Mouse (Mus musculus) neutrophil, adult 83 days (primary cell): Measurements from ENCODE around the gene Ccdc163. TPM values are rescaled to one million over a fixed set of nuclear protein-coding genes. Genes with fewer than 3 reads are reported as not detected.

Experiments used
- total RNA-seq, 2 experiments: library from RNA; stranded (reverse); gene quantifications; one replicate each; pipeline ENCODE4 v1.2.4; 2023

Gene Ccdc163
- total RNA-seq, result 10 to 100 TPM; 11.0 to 13.5 TPM

GRCm38 (mm10) chr4:116708201-116708764 lies at the start of gene Ccdc163, which contains the start of gene Mmachc:
Gene Ccdc163 (plus strand): TSS chr4:116708509.
Gene Mmachc (minus strand): TSS chr4:116708406.

GRCm38 (mm10) chr4:116685402-116686061 lies 22.8 kb upstream of the Ccdc163 start, which contains the start of gene Prdx1:
Gene Prdx1 (plus strand): TSS chr4:116685544.

DNA sequence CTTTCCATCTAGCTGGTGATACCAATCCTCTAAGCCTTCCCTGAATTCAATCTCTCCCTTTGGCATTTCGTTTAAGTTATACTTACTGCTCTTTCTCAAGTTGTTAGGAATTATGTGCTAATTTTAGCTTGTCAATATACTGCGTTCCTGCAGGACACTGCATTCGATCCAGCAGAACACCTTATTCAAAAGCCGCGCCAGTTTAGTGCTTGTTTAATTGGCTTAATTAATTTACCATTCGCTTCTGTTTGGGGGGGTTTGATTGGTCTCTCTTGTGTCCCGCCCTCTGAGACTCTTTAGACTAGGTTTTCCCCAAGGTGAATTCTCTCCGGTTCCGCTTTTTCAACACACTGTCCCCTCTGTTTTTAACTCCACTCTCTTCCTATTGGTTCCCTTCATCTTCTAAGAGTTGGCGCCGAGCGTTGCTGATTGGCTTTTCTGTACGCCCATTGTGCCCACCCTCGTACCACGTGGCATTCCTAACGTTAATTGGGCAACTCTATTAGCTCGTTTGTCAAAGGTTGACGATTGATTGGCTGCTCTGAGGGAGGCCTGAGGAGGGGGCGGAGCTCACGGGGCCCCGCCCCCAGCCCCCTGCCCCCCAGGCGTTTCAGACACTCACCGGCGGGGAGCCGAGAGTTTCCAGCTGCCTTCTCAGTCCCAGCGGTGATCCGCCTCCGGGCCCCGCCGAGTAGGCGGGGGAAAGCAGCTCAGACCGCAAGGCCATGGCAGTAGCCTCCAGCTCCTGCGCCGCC lies 12.2 kb downstream of the Ccdc163 start, which contains the start of gene Tesk2:
Gene Tesk2, plus strand, starts transcription at position 606 of the 755 bp plus-strand sequence.

Other genes starting within 250 kb of the Ccdc163 start
- 10 to 100 TPM; 27.5 to 28.4 TPM for gene Mast2, start 244.3 kb upstream of the Ccdc163 start, total RNA-seq
- 1 to 10 TPM; 8.1 to 8.6 TPM for gene Ipp, start 201.0 kb upstream of the Ccdc163 start, total RNA-seq
- gene Tmem69, start 152.6 kb upstream of the Ccdc163 start, total RNA-seq, result 1 to 10 TPM; 8.0 to 8.4 TPM
- 10 to 100 TPM; 74.2 to 81.3 TPM for gene Gpbp1l1, start 150.9 kb upstream of the Ccdc163 start, total RNA-seq
- gene Ccdc17, start 111.9 kb upstream of the Ccdc163 start, total RNA-seq, result 1 to 10 TPM; 6.0 to 6.6 TPM
- gene Nasp, start 80.6 kb upstream of the Ccdc163 start, total RNA-seq, result 10 to 100 TPM; 57.0 to 59.7 TPM
- gene Akr1a1, start 56.8 kb upstream of the Ccdc163 start, total RNA-seq, result 100 to 1,000 TPM; 266 to 278 TPM
- 100 to 1,000 TPM; 140 to 144 TPM for gene Prdx1, start 23.0 kb upstream of the Ccdc163 start, total RNA-seq
- gene Mmachc, start 103 bp upstream of the Ccdc163 start, total RNA-seq, result 1 to 10 TPM; 2.5 to 2.9 TPM
- 10 to 100 TPM; 33.8 to 35.2 TPM for gene Tesk2, start 12.4 kb downstream of the Ccdc163 start, total RNA-seq
- gene Toe1, start 99.1 kb downstream of the Ccdc163 start, total RNA-seq, result 10 to 100 TPM; 14.0 to 16.1 TPM
- gene Mutyh, start 99.2 kb downstream of the Ccdc163 start, total RNA-seq, result 1 to 10 TPM; 3.3 to 7.0 TPM
- gene Hpdl, start 113.2 kb downstream of the Ccdc163 start, total RNA-seq, result not detected
- gene Zswim5, start 168.9 kb downstream of the Ccdc163 start, total RNA-seq, result not detected